Mouse (Mus musculus): Measurements from ENCODE around the gene Arid3a. TPM values are rescaled to one million over a fixed set of nuclear protein-coding genes. Genes with fewer than 3 reads are reported as not detected.

The Arid3a gene
- total RNA-seq, 2 experiments from 2014 or later, result 12.6 to 15.9 TPM

GRCm38 (mm10) chr10:79908167-79909091 is 18.4 kb upstream of the Arid3a start, which contains the start of gene Med16:
TSS of gene Med16 (minus strand) at chr10:79908923.
- peak; percentile 88 to 93 for DNase-seq (ENCODE audit: low spot score in 2 of 2)

- no peak for DNase-seq (ENCODE audit: low spot score in 2 of 2)
These were observed 17.5 kb upstream of the Arid3a start for GRCm38 (mm10) chr10:79909092-79909922.

- no peak for DNase-seq (ENCODE audit: low spot score in 2 of 2)
These were observed 16.3 kb upstream of the Arid3a start, which contains the start of gene Gm26602 for GRCm38 (mm10) chr10:79910556-79910955. TSS of gene Gm26602 (plus strand) at chr10:79910856.

- no peak for DNase-seq (ENCODE audit: low spot score in 2 of 2)
These were observed 14.4 kb upstream of the Arid3a start for GRCm38 (mm10) chr10:79912412-79912811.

- no peak for DNase-seq (ENCODE audit: low spot score in 2 of 2)
These were observed 12.5 kb upstream of the Arid3a start for GRCm38 (mm10) chr10:79914131-79914947.

GRCm38 (mm10) chr10:79914948-79915596 is 11.8 kb upstream of the Arid3a start:
- DNase-seq (ENCODE audit: low spot score in 2 of 2), result no peak

- DNase-seq (ENCODE audit: low spot score in 2 of 2), result no peak
These were observed 10.8 kb upstream of the Arid3a start for GRCm38 (mm10) chr10:79916081-79916480.

- DNase-seq (ENCODE audit: low spot score in 2 of 2), result peak; percentile 73 to 77
These were observed 9.9 kb upstream of the Arid3a start, which contains the start of gene Kiss1r for GRCm38 (mm10) chr10:79916808-79917531. TSS of gene Kiss1r (plus strand) at chr10:79916971.

GRCm38 (mm10) chr10:79917532-79918100 is 9.2 kb upstream of the Arid3a start:
- DNase-seq (ENCODE audit: low spot score in 2 of 2), result no peak

- DNase-seq (ENCODE audit: low spot score in 2 of 2), result no peak
These were observed 8.4 kb upstream of the Arid3a start for GRCm38 (mm10) chr10:79918231-79919078.

- no peak for DNase-seq (ENCODE audit: low spot score in 2 of 2)
These were observed 7.5 kb upstream of the Arid3a start for GRCm38 (mm10) chr10:79919251-79919849.

GRCm38 (mm10) chr10:79920056-79920890 is 6.6 kb upstream of the Arid3a start:
- DNase-seq (ENCODE audit: low spot score in 2 of 2), result no peak

- no peak for DNase-seq (ENCODE audit: low spot score in 2 of 2)
These were observed 5.8 kb upstream of the Arid3a start, which contains the start of gene R3hdm4 for GRCm38 (mm10) chr10:79920958-79921535. TSS of gene R3hdm4 (minus strand) at chr10:79921208.

GRCm38 (mm10) chr10:79921572-79921971 is 5.3 kb upstream of the Arid3a start:
- DNase-seq (ENCODE audit: low spot score in 2 of 2), result no peak

GRCm38 (mm10) chr10:79924998-79925784 is 1.7 kb upstream of the Arid3a start:
- peak; percentile 86 to 87 for DNase-seq (ENCODE audit: low spot score in 2 of 2)
